Mouse (Mus musculus) retina, adult 2 months (tissue): ENCODE results near the gene Ncam1.
A peak's percentile ranks its signal among the peaks of the same experiment; 100 is the strongest.

Source experiments
- DNase-seq: peaks from one replicate; pipeline ENCODE4 v3.0.0-alpha.2; 2012; ENCODE audit warnings: low read depth, low spot score

Gene Ncam1

GRCm38 (mm10) chr9:49565846-49566245 lies 232.9 kb downstream of the Ncam1 start:
- DNase-seq: no peak

- no peak for DNase-seq
Measured at GRCm38 (mm10) chr9:49558941-49559340, 239.8 kb downstream of the Ncam1 start.

- DNase-seq: no peak
Measured at GRCm38 (mm10) chr9:49551353-49551752, 247.4 kb downstream of the Ncam1 start.

DNA sequence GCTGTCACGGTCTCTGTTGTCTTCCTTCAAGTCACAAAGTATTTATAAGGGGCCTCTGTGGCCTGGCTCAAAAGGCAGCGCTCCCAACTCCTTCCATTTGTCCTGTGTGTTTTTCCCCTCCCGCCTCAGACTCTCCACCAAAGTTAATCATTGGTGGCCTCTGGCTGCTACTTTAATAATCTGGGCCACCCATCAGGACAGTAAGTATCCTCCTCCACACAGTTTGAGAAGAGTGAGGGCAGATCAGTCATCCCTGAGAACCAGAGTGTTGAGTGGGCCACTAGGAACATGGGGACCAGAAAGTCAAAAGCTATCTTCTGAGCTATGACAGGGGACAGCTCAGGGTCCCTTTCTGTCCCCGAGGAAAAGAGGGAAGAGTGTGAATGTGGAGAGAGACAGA lies 256.1 kb downstream of the Ncam1 start:
- DNase-seq: no peak

DNA sequence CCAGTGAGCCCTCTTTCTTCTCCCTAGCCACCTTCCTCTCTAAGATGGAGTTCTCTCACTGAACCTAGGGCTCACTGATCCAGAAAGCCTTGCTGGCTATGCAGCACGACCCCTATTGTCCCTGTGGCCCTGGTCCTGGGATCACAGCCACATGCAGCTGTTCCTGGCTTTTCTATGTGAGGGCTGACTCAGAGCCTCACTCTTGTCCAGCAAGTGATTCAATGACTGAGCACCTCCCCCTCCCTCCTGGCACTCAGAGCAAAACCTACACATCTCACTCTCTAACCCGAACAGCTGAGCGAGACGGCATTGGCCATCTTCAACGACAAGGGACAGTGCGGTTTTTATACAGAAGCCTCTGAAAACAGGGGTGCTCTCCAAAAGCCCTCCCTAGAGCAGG lies 260.9 kb downstream of the Ncam1 start:
- no peak for DNase-seq

DNA sequence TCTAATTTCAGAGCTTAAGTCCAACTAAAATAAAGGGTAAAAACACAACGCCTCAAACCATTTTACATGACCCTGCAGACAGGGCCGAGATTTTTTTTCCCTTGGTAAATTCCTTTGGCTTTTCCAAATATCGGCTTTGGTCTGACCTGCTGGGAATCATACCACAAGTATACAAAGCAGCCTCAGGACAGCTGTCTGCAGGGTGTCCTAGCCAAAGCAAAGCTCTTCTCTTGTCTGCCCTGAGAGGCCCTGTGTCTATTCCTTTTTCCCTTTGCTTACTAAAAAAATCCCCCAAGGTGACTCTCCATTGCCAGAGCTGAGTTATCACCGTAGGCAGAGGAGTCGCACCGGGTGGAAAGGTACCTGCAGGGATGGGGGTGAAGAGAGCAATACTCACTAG lies 262.1 kb downstream of the Ncam1 start:
- DNase-seq: no peak

- DNase-seq: no peak
Measured at GRCm38 (mm10) chr9:49534958-49535357, 263.8 kb downstream of the Ncam1 start.

DNA sequence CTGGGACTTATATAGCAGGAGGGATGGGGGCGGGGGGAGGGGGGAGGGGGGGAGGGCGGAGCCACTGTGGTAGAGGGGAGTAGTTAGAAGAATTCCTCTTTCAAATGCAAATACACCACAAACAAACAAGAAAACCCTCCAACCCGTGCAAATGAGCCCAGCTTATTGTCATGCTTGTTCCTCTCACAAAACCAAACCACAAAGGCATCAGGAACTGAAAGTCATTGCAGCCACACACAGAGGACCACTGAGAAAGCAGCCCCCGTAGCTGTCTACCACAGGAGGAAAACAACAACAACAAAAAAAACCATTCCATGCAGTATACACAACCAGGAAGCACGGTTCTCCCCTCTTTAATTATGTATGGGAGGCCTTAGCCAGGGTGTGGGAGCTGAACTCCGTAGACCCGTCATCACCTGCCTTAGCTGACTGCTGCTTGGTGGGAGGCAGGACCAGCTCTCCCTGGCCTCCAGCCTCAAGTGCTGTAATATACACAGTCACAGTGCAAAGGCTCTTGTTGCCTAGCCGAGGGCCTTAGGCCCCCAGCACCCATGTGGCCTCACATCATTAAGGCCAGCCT lies 264.7 kb downstream of the Ncam1 start:
- DNase-seq: no peak

GRCm38 (mm10) chr9:49533455-49533854 lies 265.3 kb downstream of the Ncam1 start:
- no peak for DNase-seq

- no peak for DNase-seq
Measured at GRCm38 (mm10) chr9:49531833-49532232, 266.9 kb downstream of the Ncam1 start.

- no peak for DNase-seq
Measured at GRCm38 (mm10) chr9:49531257-49531656, 267.5 kb downstream of the Ncam1 start.

- no peak for DNase-seq
Measured at GRCm38 (mm10) chr9:49530739-49531138, 268.0 kb downstream of the Ncam1 start.

- no peak for DNase-seq
Measured at GRCm38 (mm10) chr9:49529366-49529959, 269.3 kb downstream of the Ncam1 start.

DNA sequence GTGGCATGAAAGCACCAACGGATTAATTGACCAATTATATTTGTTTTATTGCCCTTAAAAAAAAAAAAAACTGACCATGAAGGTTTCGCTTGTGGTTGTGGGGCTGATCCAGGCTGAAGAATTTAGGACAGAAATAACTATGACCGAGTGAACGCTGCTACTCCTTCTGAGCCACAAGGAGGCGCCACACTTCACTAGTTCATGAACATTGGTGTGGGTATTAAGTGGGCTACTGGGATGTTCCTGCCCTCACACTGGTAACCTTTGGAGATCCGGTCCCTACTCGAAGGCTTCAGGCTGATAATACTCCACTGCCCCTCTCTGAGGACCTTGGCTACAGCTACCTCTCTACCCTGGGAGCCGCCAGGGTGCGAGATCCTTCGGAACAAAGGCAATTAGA lies 269.8 kb downstream of the Ncam1 start:
- DNase-seq: no peak

DNA sequence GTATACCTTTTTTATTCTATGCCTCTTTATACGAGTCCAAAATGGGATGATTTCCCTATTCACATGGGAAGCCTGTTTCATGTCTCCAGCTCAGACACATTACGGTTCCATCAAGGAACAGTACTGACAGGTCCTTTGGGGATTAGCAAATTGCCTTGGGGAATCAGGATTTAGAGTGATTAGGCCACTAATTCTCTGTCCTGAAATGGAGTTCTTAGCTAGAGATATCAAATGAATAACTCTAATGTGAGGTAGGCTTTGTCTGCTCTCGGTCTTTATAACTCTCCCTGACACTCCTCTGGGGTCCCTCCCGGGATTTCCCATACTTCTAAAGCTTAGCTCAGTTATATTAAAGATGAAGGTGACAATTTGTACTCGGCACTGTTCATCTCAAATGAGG lies 270.7 kb downstream of the Ncam1 start:
- DNase-seq: peak; percentile 51

GRCm38 (mm10) chr9:49527340-49527739 lies 271.4 kb downstream of the Ncam1 start:
- DNase-seq: peak; percentile 18

DNA sequence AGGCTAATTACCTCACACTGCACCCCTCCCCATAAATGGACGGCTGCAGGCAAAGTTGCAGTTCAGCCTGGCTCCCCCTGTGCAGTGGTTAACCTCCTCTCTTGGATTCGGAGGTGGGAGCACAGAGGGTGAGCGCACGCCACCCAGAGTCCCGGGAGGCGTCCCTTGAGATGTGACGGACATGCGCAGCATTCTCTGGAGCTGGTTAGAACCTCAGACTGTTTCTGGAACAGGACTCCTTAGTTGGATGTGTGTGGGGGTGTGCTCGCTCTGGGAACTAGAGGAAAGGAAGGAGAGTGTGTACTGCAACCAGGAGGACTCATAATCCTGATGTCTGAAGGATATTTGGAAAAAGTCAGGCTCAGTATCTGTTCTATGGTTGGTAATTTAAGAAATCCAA lies 274.0 kb downstream of the Ncam1 start:
- no peak for DNase-seq

DNA sequence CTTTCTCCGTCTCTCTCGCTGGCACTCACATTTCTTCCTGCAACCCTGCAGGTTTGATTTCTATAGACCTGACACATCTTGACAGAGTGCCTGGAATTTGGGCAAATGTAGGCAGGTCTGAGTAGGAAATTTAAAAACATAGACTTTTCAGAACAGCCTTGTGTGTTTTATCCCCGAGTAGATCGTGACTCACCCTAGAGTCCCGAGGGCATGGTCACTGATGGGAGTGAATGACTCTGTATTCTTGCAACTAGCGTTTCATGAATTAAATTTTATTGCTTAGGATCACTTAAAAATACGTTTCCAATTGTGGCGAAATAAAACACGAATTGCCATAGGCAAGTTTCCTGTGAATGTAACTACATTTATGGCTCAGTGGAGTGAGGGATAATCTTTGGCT lies 274.8 kb downstream of the Ncam1 start:
- DNase-seq: no peak

- no peak for DNase-seq
Measured at GRCm38 (mm10) chr9:49514306-49514705, 284.4 kb downstream of the Ncam1 start.

- no peak for DNase-seq
Measured at GRCm38 (mm10) chr9:49510666-49511065, 288.1 kb downstream of the Ncam1 start.

- no peak for DNase-seq
Measured at GRCm38 (mm10) chr9:49509628-49510027, 289.1 kb downstream of the Ncam1 start.

- DNase-seq: no peak
Measured at GRCm38 (mm10) chr9:49509094-49509493, 289.6 kb downstream of the Ncam1 start.

- DNase-seq: no peak
Measured at GRCm38 (mm10) chr9:49507829-49508585, 290.7 kb downstream of the Ncam1 start.
